Mouse (Mus musculus) thymus, adult 2 months (tissue): ENCODE results near the gene Dcdc2b. TPM values are rescaled to one million over a fixed set of nuclear protein-coding genes. Genes with fewer than 3 reads are reported as not detected.

ENCODE experiments used
- DNase-seq: peaks from one replicate; pipeline ENCODE4 v3.0.0; 2021
- H3K27ac ChIP-seq: fragments of 200-500 bp; 2 replicates; pipeline ENCODE4 v1.5.1; 2012; ENCODE audit warnings: low read length, control low read depth; ENCODE audit not compliant: control insufficient read depth, insufficient read depth
- H3K27me3 ChIP-seq: fragments of 200-500 bp; 2 replicates; pipeline ENCODE4 v1.6.1; 2012; ENCODE audit warnings: mild to moderate bottlenecking, low read length, moderate library complexity, mixed read lengths; ENCODE audit not compliant: control insufficient read depth, insufficient read depth
- H3K36me3 ChIP-seq: fragments of 200-500 bp; 2 replicates; pipeline ENCODE4 v1.6.1; 2012; ENCODE audit warnings: mild to moderate bottlenecking, low read length, moderate library complexity; ENCODE audit not compliant: control insufficient read depth, insufficient read depth
- H3K4me1 ChIP-seq: fragments of 200-500 bp; replicated peaks from 2 replicates; pipeline ENCODE4 v1.6.1; 2012; ENCODE audit warnings: low read length; ENCODE audit not compliant: control insufficient read depth, insufficient read depth
- H3K4me3 ChIP-seq: fragments of 200-500 bp; 2 replicates; pipeline ENCODE4 v1.5.1; 2012; ENCODE audit warnings: mild to moderate bottlenecking, low read length, control low read depth, moderate library complexity; ENCODE audit not compliant: control insufficient read depth, insufficient read depth
- CTCF ChIP-seq: fragments of 200-500 bp; IDR thresholded peaks from 2 replicates; pipeline ENCODE4 v1.5.1; 2012; ENCODE audit warnings: mild to moderate bottlenecking, control low read depth, low read length, moderate library complexity, borderline replicate concordance; ENCODE audit not compliant: control insufficient read depth, poor library complexity, insufficient read depth; ENCODE audit errors: extremely low read depth
- POLR2A ChIP-seq: fragments of 200-500 bp; IDR thresholded peaks from 2 replicates; pipeline ENCODE4 v1.6.1; 2012; ENCODE audit warnings: mild to moderate bottlenecking, low read length, control low read depth, moderate library complexity; ENCODE audit not compliant: control insufficient read depth, poor library complexity, insufficient read depth; ENCODE audit errors: extremely low read depth
- WGBS: fragments of 180-500 bp; shearing (Covaris S2); methylation state at CpG from one replicate; pipeline ENCODE4 v1.1.7; 2018; 5-methylcytosine and 5-hydroxymethylcytosine counted together
- polyA plus RNA-seq: library from polyadenylated mRNA; depleted of rRNA; stranded (reverse); fragments of >200 nt; gene quantifications from 2 replicates; pipeline ENCODE4 v1.2.3, GENCODE M21; 2012

The Dcdc2b gene
- polyA plus RNA-seq, 1 experiment, result 7.0 TPM

- TF ChIP-seq POLR2A (peak; percentile 85; the same call in 1 of the 2 replicates), CTCF (no peak)
- Histone ChIP-seq H3K27ac (peak within 1 kb of the TSS; percentile 93), H3K27me3 (no peaks in the 10 kb centered on the region), H3K4me1 (peaks cover 63% of the 10 kb centered on the region), H3K36me3 (no peaks in the 10 kb centered on the region; the same call in 1 of the 2 replicates), H3K4me3 (peak within 1 kb of the TSS; percentile 60)
- DNase-seq, result peak; percentile 89
- WGBS, result 3% methylated on average over 8 of the region's 8 CpGs
These were observed 40.6 kb downstream of the Dcdc2b start, which contains the start of gene Lck for GRCm38 (mm10) chr4:129573430-129573829. Lck (minus strand) TSS chr4:129573641.

GRCm38 (mm10) chr4:129573093-129573370 is 41.0 kb downstream of the Dcdc2b start:
- 76% methylated on average over 4 of the region's 4 CpGs for WGBS
- Histone ChIP-seq H3K36me3 (no peaks in the 10 kb centered on the region; the same call in 1 of the 2 replicates), H3K27ac (peak overlapping the region; percentile 91), H3K4me3 (peak overlapping the region; percentile 60), H3K4me1 (peaks cover 64% of the 10 kb centered on the region), H3K27me3 (no peaks in the 10 kb centered on the region)
- TF ChIP-seq CTCF (no peak), POLR2A (no peak)
- no peak for DNase-seq

- DNase-seq, result no peak
- TF ChIP-seq CTCF (no peak), POLR2A (no peak)
- H3K36me3 ChIP-seq, result no peaks in the 10 kb centered on the region; the same call in 1 of the 2 replicates
- H3K27me3 ChIP-seq, result no peaks in the 10 kb centered on the region
- peak overlapping the region; percentile 60 for H3K4me3 ChIP-seq
- WGBS, result 69% methylated on average over 13 of the region's 13 CpGs
- H3K27ac ChIP-seq, result peak overlapping the region; percentile 91
- H3K4me1 ChIP-seq, result peaks cover 62% of the 10 kb centered on the region
These were observed 41.6 kb downstream of the Dcdc2b start for GRCm38 (mm10) chr4:129572236-129573092.

GRCm38 (mm10) chr4:129571551-129572084 is 42.4 kb downstream of the Dcdc2b start:
- WGBS, result 47% methylated on average over 8 of the region's 8 CpGs
- Histone ChIP-seq H3K27ac (peak overlapping the region; percentile 91), H3K27me3 (no peaks in the 10 kb centered on the region), H3K4me1 (peaks cover 60% of the 10 kb centered on the region), H3K36me3 (peaks cover 4% of the 10 kb centered on the region), H3K4me3 (peak overlapping the region; percentile 60)
- DNase-seq, result no peak
- TF ChIP-seq POLR2A, result no peak

GRCm38 (mm10) chr4:129570028-129570427 is 44.0 kb downstream of the Dcdc2b start:
- peaks cover 65% of the 10 kb centered on the region for H3K4me1 ChIP-seq
- no peaks in the 10 kb centered on the region for H3K27me3 ChIP-seq
- 83% methylated on average over 6 of the region's 6 CpGs for WGBS
- no peak overlapping the region for H3K4me3 ChIP-seq
- H3K36me3 ChIP-seq, result peaks cover 7% of the 10 kb centered on the region
- no peak for DNase-seq
- TF ChIP-seq CTCF (no peak), POLR2A (no peak)
- peak overlapping the region; percentile 25; the same call in 1 of the 2 replicates for H3K27ac ChIP-seq

- WGBS, result 95% methylated on average over 7 of the region's 7 CpGs
- peaks cover 70% of the 10 kb centered on the region for H3K4me1 ChIP-seq
- H3K27me3 ChIP-seq, result no peaks in the 10 kb centered on the region
- TF ChIP-seq POLR2A (no peak), CTCF (no peak)
- DNase-seq, result no peak
- H3K27ac ChIP-seq, result no peak overlapping the region
- H3K36me3 ChIP-seq, result peaks cover 17% of the 10 kb centered on the region
- no peak overlapping the region for H3K4me3 ChIP-seq
These were observed 45.7 kb downstream of the Dcdc2b start for GRCm38 (mm10) chr4:129568366-129568765.
